Mouse (Mus musculus) liver, embryonic 14.5 days (tissue): Measurements from ENCODE around the gene Mbnl1.

ENCODE experiments used
- CTCF ChIP-seq: IDR thresholded peaks from 2 replicates; pipeline ENCODE4 v1.5.1; 2016; ENCODE audit warnings: antibody characterized with exemption, low read depth, control low read depth
- EP300 ChIP-seq: IDR thresholded peaks from 2 replicates; pipeline ENCODE4 v1.6.1; 2016; ENCODE audit warnings: antibody characterized with exemption, low read depth

- TF ChIP-seq CTCF: no peak
- no peak for TF ChIP-seq EP300
Observed at GRCm38 (mm10) chr3:60474654-60474972, 2.0 kb downstream of the Mbnl1 start.
